Mouse (Mus musculus): ENCODE measurements around the gene Adipoq. TPM values are rescaled to one million over a fixed set of nuclear protein-coding genes. Genes with fewer than 3 reads are reported as not detected.
A peak's percentile ranks its signal among the peaks of the same experiment; 100 is the strongest.

Adipoq gene
- polyA plus RNA-seq, 1 experiment from 2014 or later = not detected

DNA sequence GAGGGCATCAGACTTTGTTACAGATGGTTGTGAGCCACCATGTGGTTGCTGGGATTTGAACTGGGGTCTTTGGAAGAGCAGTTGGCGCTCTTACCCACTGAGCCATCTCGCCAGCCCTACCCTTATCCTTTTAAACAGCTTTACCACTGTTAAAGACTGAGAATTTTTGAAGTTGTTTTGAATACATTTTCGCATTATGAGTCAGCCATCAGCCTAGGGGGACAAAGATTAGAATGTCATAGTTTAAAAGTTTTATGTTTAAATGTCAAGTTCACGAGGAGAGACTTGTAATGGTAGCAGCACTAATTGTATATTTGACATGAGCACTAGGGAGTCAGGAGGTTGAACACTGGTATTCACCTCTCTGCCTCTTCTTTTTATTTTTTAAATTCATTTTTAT lies 23.2 kb upstream of the Adipoq start:
- Histone ChIP-seq H3K9ac (no peak overlapping the region), H3K4me2 (no peak overlapping the region), H3K4me3 (no peak overlapping the region), H3K36me3 (peaks cover 46% of the 10 kb centered on the region), H3K4me1 (replicated peaks) (peaks cover 11% of the 10 kb centered on the region), H3K9me3 (no peaks in the 10 kb centered on the region), H3K27me3 (no peaks in the 10 kb centered on the region), H3K27ac (replicated peaks) (no peak overlapping the region)
- no peak for ATAC-seq (ENCODE audit: low read depth)
- WGBS = 92% methylated on average over 4 of the region's 4 CpGs

DNA sequence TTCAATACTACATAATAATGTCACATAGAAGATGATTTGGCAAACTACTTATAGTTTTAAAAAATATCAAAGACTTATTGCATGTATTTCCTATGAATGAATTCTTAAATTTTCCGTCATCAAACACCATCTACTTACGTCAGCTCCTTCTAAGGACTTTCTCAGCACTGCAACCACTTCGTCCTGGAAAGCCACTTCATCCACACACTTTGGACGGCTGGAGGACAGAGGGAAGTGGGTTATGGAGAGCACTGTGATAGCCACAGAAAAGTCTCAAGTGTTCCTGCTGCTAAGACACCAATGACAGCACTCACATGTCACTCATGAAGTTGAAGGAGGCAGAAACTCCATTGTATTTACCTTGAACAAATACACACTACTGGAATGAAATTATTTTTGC lies 21.9 kb upstream of the Adipoq start:
- Histone ChIP-seq H3K36me3 (peaks cover 42% of the 10 kb centered on the region), H3K4me2 (no peak overlapping the region), H3K9ac (no peak overlapping the region), H3K9me3 (no peaks in the 10 kb centered on the region), H3K27ac (replicated peaks) (no peak overlapping the region), H3K4me3 (no peak overlapping the region), H3K4me1 (replicated peaks) (peaks cover 24% of the 10 kb centered on the region), H3K27me3 (no peaks in the 10 kb centered on the region)
- WGBS = 94% methylated on average over 4 of the region's 4 CpGs
- no peak for ATAC-seq (ENCODE audit: low read depth)

DNA sequence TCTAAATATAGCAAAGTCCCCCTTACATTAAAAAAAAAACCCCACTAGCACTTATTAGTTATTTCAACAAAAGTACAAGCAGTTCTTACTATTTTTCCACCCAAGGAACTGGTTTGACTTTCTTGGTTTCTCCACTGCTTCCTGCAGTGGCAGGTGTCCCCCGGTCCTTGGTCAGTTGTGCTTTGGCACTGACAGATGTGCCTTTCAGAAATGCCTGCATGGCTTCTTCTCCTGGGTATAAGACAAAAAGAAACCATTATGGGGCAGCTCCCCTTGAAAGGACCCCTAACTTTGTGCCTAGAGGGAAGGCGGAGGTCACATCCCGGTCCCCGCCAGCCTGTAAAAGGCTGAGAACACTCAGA lies 19.0 kb upstream of the Adipoq start:
- WGBS = 0% methylated on average over 4 of the region's 4 CpGs
- Histone ChIP-seq H3K4me3 (peak overlapping the region; percentile 73), H3K27ac (replicated peaks) (peak overlapping the region; percentile 95), H3K9ac (peak overlapping the region; percentile 90), H3K36me3 (peaks cover 19% of the 10 kb centered on the region), H3K9me3 (no peaks in the 10 kb centered on the region), H3K27me3 (no peaks in the 10 kb centered on the region), H3K4me1 (replicated peaks) (peaks cover 28% of the 10 kb centered on the region), H3K4me2 (peak overlapping the region; percentile 93)
- peak; percentile 11; the same call in 1 of the 2 replicates for ATAC-seq (ENCODE audit: low read depth)

DNA sequence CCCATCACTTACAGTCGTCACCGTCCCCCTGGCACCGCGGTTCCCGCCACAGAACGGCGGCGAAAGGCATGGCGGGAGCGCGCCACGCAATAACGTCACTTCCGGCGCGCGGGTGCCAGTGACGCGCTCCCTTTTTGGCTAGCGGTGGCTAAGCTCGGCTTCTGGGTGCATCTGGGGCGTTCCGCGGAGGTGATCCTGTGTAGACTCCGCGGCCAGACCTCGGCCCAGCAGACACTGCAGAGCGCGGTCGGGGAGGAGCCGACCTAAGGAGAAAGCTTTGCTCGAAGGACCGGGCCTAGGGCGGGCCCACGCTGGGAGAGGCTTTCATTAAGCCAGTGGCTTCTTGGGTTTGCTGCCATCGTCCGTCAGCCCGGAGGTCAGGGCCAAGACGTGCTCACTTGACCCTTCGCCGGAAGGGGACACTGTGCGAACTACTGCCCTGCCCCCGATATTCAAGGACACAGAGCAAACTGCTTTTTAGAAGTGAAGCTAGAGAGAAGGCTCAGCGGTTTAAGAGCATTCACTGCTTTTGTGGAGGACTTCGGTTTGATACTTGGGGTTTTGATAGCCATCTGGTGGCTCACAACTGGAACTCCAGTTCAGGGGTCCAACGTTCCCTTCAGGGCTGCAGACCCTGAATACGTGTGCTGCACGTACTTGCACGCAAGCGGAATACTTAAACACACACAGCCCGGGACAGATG lies 18.5 kb upstream of the Adipoq start, which contains the start of gene Rfc4:
Rfc4 (minus strand) TSS at position 65 of the 703 bp plus-strand sequence.
- Histone ChIP-seq H3K27me3 (no peaks in the 10 kb centered on the region), H3K4me1 (replicated peaks) (peaks cover 28% of the 10 kb centered on the region), H3K27ac (replicated peaks) (peak within 1 kb of the TSS; percentile 95), H3K9me3 (no peaks in the 10 kb centered on the region), H3K4me3 (peak within 1 kb of the TSS; percentile 73), H3K9ac (peak within 1 kb of the TSS; percentile 90), H3K4me2 (peak within 1 kb of the TSS; percentile 93), H3K36me3 (peaks cover 15% of the 10 kb centered on the region)
- ATAC-seq (ENCODE audit: low read depth) = peak; percentile 95
- whole genome bisulfite sequencing = under 1% methylated on average over 51 of the region's 51 CpGs

DNA sequence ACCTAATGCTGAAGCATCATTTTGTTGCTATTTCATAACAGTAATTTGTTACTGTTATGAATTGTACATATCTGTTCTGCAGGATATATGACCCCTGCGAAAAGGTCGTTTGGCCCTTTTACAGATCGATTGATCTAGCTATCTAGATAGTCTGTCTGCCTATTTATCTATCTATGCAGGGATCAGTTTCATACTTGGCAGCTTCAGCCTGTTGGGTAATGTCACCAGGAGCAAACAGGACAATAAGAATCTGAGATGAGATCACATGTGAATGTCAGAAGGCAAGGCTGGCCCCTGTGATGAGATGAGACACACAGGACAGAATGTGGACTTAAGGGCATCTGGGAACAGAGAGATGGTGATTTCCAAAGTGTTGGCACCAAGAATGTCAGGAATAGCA lies 16.0 kb upstream of the Adipoq start:
- WGBS = 92% methylated on average over 3 of the region's 3 CpGs
- H3K36me3 ChIP-seq = no peaks in the 10 kb centered on the region
- no peak for ATAC-seq (ENCODE audit: low read depth)
- no peaks in the 10 kb centered on the region for H3K27me3 ChIP-seq
- H3K27ac ChIP-seq (replicated peaks) = no peak overlapping the region
- H3K9ac ChIP-seq = no peak overlapping the region
- no peaks in the 10 kb centered on the region for H3K9me3 ChIP-seq
- H3K4me2 ChIP-seq = no peak overlapping the region
- no peak overlapping the region for H3K4me3 ChIP-seq
- H3K4me1 ChIP-seq (replicated peaks) = peaks cover 28% of the 10 kb centered on the region

DNA sequence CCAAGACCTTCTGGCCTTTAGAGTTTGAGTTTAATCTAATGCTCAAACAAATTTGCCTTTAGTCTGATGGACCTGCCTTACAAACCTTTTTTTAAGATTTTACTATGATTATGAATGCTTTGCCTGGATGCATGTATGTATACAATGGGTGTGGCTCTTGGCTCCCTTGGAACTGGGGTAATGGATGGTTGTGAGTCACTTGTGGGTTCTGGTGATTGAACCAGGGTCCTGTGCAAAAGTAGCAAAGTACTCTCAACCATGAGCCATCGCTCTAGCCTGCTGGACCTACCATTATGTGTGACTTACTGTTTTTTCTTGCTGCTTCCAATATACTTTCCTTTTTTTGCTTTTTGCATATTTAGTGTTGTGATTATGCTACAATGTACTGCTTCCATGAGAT lies 14.0 kb upstream of the Adipoq start:
- no peaks in the 10 kb centered on the region for H3K9me3 ChIP-seq
- H3K9ac ChIP-seq = no peak overlapping the region
- H3K4me3 ChIP-seq = no peak overlapping the region
- no peak overlapping the region for H3K27ac ChIP-seq (replicated peaks)
- no peaks in the 10 kb centered on the region for H3K36me3 ChIP-seq
- H3K27me3 ChIP-seq = no peaks in the 10 kb centered on the region
- no peak overlapping the region for H3K4me2 ChIP-seq
- H3K4me1 ChIP-seq (replicated peaks) = peaks cover 19% of the 10 kb centered on the region
- WGBS = 90% methylated on average over 1 of the region's 1 CpGs
- ATAC-seq (ENCODE audit: low read depth) = no peak

DNA sequence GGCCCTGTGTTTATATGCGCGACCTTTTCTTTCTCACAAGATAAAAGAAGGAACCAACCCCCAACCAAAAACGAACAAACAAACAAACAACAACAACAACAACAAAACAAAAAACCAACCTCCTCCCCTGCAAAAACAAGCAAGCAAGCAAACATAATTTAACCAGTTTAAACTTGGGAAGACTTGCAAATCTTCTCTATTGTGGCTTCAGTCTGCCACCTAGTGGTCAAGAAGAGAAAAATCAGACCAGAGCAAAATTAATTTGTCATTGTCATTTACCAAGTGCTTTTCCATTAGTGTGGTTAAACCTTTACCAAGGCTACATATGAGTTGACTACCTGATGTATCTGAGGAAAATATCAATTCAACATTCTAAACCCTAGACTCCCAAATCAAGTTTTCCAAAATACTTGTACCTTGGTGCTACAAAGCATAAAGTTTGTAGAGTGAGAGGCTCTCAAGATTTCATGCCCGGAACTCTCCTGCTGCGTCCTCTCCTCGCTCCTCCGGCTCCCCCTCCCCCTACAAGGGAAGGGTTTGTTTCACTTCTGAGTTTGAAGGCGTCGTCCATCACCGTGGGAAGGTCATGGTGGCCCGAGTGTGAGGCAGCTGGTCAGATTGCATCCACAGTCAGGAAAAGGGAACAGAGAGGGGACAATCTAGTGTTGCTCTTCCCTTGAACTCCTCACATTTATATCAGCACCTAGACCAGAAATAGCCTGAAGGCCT lies 10.8 kb upstream of the Adipoq start:
- H3K4me2 ChIP-seq = no peak overlapping the region
- WGBS = 23% methylated on average over 11 of the region's 11 CpGs
- no peak overlapping the region for H3K27ac ChIP-seq (replicated peaks)
- H3K9me3 ChIP-seq = no peaks in the 10 kb centered on the region
- no peaks in the 10 kb centered on the region for H3K4me1 ChIP-seq (replicated peaks)
- no peak overlapping the region for H3K4me3 ChIP-seq
- H3K9ac ChIP-seq = no peak overlapping the region
- no peak for ATAC-seq (ENCODE audit: low read depth)
- no peaks in the 10 kb centered on the region for H3K27me3 ChIP-seq
- no peaks in the 10 kb centered on the region for H3K36me3 ChIP-seq

DNA sequence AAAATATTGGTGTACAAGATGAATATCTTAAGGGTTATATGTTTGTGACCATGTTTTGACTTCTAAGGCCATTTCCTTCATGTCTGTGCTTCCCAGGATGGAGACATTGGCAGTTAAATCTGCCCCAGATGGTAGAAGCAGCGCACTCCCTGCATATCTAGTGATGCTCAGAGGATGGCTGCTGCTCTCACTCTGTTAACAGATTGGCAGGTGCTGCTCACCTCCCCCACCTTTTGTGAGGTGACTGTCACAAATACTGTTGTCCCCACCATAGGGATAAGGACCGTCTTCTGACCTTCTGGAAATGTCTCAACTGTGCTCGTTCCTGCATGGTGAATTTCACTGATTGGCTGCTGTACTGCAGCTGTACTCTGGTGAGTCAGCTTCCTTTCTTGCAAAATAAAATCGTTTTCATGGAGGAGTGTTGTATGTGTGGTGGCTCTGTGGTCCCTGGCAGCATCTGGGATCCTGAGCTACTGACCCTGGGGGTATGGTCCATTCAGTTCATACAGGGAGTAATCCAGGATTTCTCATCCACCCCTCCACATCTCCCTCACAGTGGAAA lies 9.8 kb upstream of the Adipoq start:
- 69% methylated on average over 4 of the region's 4 CpGs for WGBS
- Histone ChIP-seq H3K36me3 (no peaks in the 10 kb centered on the region), H3K27ac (replicated peaks) (no peak overlapping the region), H3K4me2 (no peak overlapping the region), H3K4me3 (no peak overlapping the region), H3K9ac (no peak overlapping the region), H3K4me1 (replicated peaks) (no peaks in the 10 kb centered on the region), H3K9me3 (no peaks in the 10 kb centered on the region), H3K27me3 (no peaks in the 10 kb centered on the region)
- no peak for ATAC-seq (ENCODE audit: low read depth)

DNA sequence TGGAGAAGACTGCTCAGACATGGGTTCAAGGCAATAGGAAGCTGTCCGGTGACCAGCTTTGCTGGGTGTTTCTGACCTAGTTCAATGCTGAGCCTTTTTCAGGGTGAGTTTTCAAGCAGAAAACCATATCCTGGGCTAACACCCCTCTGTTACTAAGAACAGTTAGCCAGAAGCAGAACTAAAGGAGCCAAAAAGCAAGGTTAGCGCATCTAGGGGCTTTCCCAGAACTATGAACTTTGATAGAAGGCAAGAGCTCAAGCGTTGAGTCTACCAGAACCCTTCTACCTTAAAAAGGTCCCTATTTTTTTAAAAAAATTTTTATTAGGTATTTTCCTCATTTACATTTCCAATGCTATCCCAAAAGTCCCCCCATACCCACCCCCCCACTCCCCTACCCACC lies 5.4 kb upstream of the Adipoq start:
- Histone ChIP-seq H3K36me3 (no peaks in the 10 kb centered on the region), H3K4me3 (no peak overlapping the region), H3K4me2 (no peak overlapping the region), H3K9me3 (no peaks in the 10 kb centered on the region), H3K9ac (no peak overlapping the region), H3K27ac (replicated peaks) (no peak overlapping the region), H3K27me3 (no peaks in the 10 kb centered on the region), H3K4me1 (replicated peaks) (no peaks in the 10 kb centered on the region)
- ATAC-seq (ENCODE audit: low read depth) = no peak
- 94% methylated on average over 3 of the region's 3 CpGs for WGBS

DNA sequence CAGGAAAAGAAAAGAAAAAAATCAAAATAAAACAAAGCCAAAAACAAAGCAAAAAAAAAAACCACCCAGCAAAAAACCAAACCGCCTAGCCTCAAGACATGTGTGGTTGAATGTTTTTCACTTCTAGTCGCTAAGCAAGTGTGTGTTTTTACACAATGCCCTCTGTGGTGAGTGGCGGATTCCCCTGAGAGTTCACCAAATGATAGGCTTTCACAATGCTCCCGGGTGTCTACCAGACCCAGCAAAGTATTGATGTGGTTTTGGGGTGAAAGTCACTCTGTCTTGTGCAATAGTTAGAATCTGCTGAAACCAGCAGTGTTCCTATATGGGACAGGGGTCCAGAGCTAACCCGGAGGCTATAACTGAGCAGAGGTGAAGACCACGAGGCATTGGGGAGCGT lies 2.0 kb upstream of the Adipoq start:
- no peak overlapping the region for H3K27ac ChIP-seq (replicated peaks)
- ATAC-seq (ENCODE audit: low read depth) = no peak
- no peaks in the 10 kb centered on the region for H3K9me3 ChIP-seq
- 88% methylated on average over 7 of the region's 7 CpGs for WGBS
- no peak overlapping the region for H3K4me3 ChIP-seq
- H3K27me3 ChIP-seq = no peaks in the 10 kb centered on the region
- H3K4me2 ChIP-seq = no peak overlapping the region
- no peak overlapping the region for H3K9ac ChIP-seq
- no peaks in the 10 kb centered on the region for H3K36me3 ChIP-seq
- no peaks in the 10 kb centered on the region for H3K4me1 ChIP-seq (replicated peaks)

DNA sequence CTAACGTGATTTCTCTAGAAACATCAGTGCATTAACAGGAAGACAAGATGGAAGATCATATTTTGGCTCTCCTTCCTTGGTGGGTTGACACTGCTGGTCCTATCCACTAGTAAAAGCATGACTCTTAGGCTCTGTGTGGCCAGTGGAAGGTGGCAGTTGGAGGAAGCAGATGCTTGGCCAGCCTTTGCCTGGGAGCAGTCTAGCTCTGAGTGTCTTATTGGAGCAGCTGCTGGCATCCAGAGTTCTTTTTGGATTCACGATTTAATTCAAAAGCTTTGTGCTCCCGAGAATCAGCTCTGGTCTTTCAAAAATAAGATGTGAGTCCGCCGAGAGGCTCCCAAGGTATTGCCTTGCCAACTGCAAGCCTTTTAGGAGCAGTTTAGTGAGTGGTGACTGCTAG lies 1.1 kb upstream of the Adipoq start:
- Histone ChIP-seq H3K4me3 (no peak overlapping the region), H3K9me3 (no peaks in the 10 kb centered on the region), H3K36me3 (no peaks in the 10 kb centered on the region), H3K27ac (replicated peaks) (no peak overlapping the region), H3K4me1 (replicated peaks) (no peaks in the 10 kb centered on the region), H3K9ac (no peak overlapping the region), H3K4me2 (no peak overlapping the region), H3K27me3 (no peaks in the 10 kb centered on the region)
- 85% methylated on average over 5 of the region's 5 CpGs for WGBS
- ATAC-seq (ENCODE audit: low read depth) = no peak

DNA sequence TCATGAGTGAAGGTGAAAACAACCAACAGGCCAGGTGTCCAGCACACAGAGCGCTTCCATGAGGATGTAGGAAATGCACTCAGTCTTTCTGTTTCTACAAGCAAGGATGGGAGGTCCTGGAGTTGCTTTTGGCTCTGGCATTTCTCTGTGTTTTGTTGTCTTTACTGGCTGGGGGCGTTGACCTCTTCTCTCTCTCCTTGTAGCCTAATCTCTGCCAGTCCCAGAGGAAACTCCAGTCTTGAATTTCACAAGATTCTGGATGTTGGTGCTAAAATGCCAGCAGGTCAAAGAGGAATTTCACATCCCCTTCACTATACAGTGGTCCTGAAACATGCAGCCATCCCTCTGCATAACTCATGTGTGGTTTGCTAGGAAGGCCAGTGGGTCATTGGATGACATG lies 2.6 kb downstream of the Adipoq start:
- Histone ChIP-seq H3K4me3 (no peak overlapping the region), H3K9ac (no peak overlapping the region), H3K27me3 (no peaks in the 10 kb centered on the region), H3K4me1 (replicated peaks) (no peaks in the 10 kb centered on the region), H3K36me3 (no peaks in the 10 kb centered on the region), H3K9me3 (no peaks in the 10 kb centered on the region), H3K4me2 (no peak overlapping the region), H3K27ac (replicated peaks) (no peak overlapping the region)
- no peak for ATAC-seq (ENCODE audit: low read depth)
- WGBS = 81% methylated on average over 2 of the region's 2 CpGs
